Mouse (Mus musculus) midbrain, embryonic 12.5 days (tissue): ENCODE results near the gene Arf3. TPM values are rescaled to one million over a fixed set of nuclear protein-coding genes. Genes with fewer than 3 reads are reported as not detected.
A peak's percentile ranks its signal among the peaks of the same experiment; 100 is the strongest.

Source experiments
- ATAC-seq: fragments of 200-750 bp; cut with Nextera tagmentation; 2 replicates; pipeline ENCODE4 v1.8.0; 2017; ENCODE audit warnings: low read depth, moderate TSS enrichment, moderate library complexity; ENCODE audit not compliant: low FRiP score
- H3K27ac ChIP-seq: fragments of 300-500 bp; sonication (generic); replicated peaks from 2 replicates; pipeline ENCODE4 v1.5.1; 2016; ENCODE audit warnings: mild to moderate bottlenecking
- H3K27me3 ChIP-seq: fragments of 300-500 bp; sonication (generic); 2 replicates; pipeline ENCODE4 v1.6.1; 2016; ENCODE audit warnings: mild to moderate bottlenecking
- H3K36me3 ChIP-seq: fragments of 300-500 bp; sonication (generic); 2 replicates; pipeline ENCODE4 v1.6.1; 2016
- H3K4me1 ChIP-seq: fragments of 300-500 bp; sonication (generic); 2 replicates; pipeline ENCODE4 v1.6.1; 2016
- H3K4me2 ChIP-seq: fragments of 300-500 bp; sonication (generic); replicated peaks from 2 replicates; pipeline ENCODE4 v1.6.1; 2016; ENCODE audit warnings: mild to moderate bottlenecking, moderate library complexity
- H3K4me3 ChIP-seq: fragments of 300-500 bp; sonication (generic); 2 replicates; pipeline ENCODE4 v1.5.1; 2016; ENCODE audit warnings: mild to moderate bottlenecking
- H3K9ac ChIP-seq: fragments of 300-500 bp; sonication (generic); replicated peaks from 2 replicates; pipeline ENCODE4 v1.6.1; 2016; ENCODE audit warnings: mild to moderate bottlenecking, moderate library complexity
- H3K9me3 ChIP-seq: fragments of 300-500 bp; sonication (generic); 2 replicates; pipeline ENCODE4 v1.6.1; 2016; ENCODE audit warnings: mild to moderate bottlenecking
- WGBS: fragments of 180-500 bp; shearing (Covaris S2); methylation state at CpG from one replicate; pipeline ENCODE4 v1.1.7; 2016; 5-methylcytosine and 5-hydroxymethylcytosine counted together
- polyA plus RNA-seq: library from polyadenylated mRNA; unstranded; fragments of >200 nt; fragmentation: Nextera tagmentation; extraction: Ambion mirVana; gene quantifications from 2 replicates; pipeline ENCODE4 v1.2.1, GENCODE M21; 2016

The Arf3 gene
- polyA plus RNA-seq, 1 experiment from 2014 or later, result 56.0 TPM

DNA sequence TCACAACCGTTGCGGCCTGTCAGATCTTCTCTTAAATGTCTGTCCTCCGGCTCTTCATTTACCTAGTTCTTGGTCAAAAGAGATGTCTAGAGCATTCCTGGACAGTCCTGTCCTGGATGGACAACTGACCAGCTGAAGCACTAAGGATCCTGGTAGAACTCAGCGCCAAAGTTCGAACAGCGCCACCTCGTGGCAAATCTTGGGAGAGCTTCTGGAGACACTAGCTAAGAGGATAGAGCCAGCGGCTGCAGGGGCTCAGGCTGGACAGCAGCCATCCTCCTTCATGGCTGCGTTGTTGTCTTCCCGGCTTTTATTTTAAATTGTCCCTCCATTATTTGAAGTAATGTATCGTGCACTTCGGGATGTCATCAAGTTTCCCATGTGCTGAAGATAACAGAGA is 36.4 kb upstream of the Arf3 start:
- 9% methylated on average over 12 of the region's 12 CpGs for WGBS
- H3K4me1 ChIP-seq, result peaks cover 36% of the 10 kb centered on the region

DNA sequence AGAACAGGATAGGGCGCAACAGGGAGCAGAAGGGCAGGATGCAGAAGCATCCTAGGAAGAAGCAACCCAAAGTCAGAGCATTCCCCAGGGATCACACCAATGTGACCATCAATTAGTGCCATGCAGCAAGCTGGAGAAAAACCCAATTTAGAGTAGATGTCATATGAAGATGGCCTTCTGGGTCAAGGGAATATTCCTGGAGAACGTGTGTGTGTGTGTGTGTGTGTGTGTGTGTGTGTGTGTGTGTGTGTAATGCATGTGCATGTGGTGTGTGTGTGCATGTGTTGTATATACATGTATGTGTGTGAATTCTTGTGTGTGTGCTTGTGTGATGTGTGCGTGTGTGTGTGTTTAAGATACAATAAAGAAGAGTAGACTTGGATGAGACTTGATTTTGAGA is 35.9 kb upstream of the Arf3 start:
- H3K27ac ChIP-seq, result 0 out of 2 replicates have a peak overlapping the region, but pooled peaks have one; percentile 4
- H3K27me3 ChIP-seq, result peaks cover 100% of the 10 kb centered on the region
- H3K4me2 ChIP-seq, result no peak overlapping the region
- H3K9me3 ChIP-seq, result no peaks in the 10 kb centered on the region
- WGBS, result 48% methylated on average over 3 of the region's 3 CpGs
- H3K9ac ChIP-seq, result no peak overlapping the region
- H3K4me3 ChIP-seq, result no peak overlapping the region
- no peak for ATAC-seq
- H3K4me1 ChIP-seq, result peaks cover 33% of the 10 kb centered on the region
- no peaks in the 10 kb centered on the region for H3K36me3 ChIP-seq

More for the DNA sequence above, 36.4 kb upstream of the Arf3 start:
- no peak overlapping the region for H3K4me2 ChIP-seq
- ATAC-seq, result no peak
- H3K36me3 ChIP-seq, result no peaks in the 10 kb centered on the region
- H3K9ac ChIP-seq, result no peak overlapping the region
- H3K27me3 ChIP-seq, result peaks cover 100% of the 10 kb centered on the region
- H3K9me3 ChIP-seq, result no peaks in the 10 kb centered on the region
- no peak overlapping the region for H3K4me3 ChIP-seq
- H3K27ac ChIP-seq, result no peak overlapping the region

DNA sequence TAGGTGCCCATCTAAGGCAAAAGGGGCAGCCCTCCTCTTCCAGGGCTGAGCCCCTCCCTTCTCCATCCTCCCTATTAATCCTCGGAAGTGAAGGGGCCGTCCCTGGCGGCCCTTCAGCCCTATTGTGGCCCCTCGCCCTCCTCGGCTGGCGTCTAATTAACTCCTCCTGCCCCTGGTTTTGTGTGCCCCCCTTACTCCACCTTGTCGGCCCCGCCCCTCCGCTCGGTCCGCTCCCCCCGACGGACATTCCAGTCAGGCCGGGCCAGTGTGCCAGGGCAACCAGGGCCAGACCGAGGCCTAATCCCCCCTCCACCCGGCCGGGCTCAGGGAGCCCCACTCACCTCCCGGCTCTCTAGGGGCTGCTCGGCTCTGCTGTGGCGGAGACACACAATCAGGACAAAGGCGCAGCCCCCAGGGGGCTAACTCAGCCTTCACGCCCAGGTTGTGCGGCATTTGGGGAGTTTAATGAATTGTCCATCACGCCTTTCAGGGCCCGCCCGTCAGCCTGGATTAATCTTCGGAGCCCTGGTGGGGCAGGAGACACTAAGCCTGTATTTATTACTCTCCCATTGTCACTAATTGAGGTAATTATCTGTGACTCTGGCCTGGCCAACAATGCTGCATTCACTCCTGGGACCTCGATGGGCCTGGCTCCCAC is 35.0 kb upstream of the Arf3 start:
- H3K9me3 ChIP-seq, result no peaks in the 10 kb centered on the region
- H3K27ac ChIP-seq, result 0 out of 2 replicates have a peak overlapping the region, but pooled peaks have one; percentile 25
- H3K4me3 ChIP-seq, result peak overlapping the region; percentile 4
- peak overlapping the region; percentile 27 for H3K4me2 ChIP-seq
- ATAC-seq, result peak; percentile 96
- no peak overlapping the region for H3K9ac ChIP-seq
- peaks cover 100% of the 10 kb centered on the region for H3K27me3 ChIP-seq
- WGBS, result under 1% methylated on average over 28 of the region's 28 CpGs
- H3K4me1 ChIP-seq, result peaks cover 34% of the 10 kb centered on the region
- H3K36me3 ChIP-seq, result no peaks in the 10 kb centered on the region

DNA sequence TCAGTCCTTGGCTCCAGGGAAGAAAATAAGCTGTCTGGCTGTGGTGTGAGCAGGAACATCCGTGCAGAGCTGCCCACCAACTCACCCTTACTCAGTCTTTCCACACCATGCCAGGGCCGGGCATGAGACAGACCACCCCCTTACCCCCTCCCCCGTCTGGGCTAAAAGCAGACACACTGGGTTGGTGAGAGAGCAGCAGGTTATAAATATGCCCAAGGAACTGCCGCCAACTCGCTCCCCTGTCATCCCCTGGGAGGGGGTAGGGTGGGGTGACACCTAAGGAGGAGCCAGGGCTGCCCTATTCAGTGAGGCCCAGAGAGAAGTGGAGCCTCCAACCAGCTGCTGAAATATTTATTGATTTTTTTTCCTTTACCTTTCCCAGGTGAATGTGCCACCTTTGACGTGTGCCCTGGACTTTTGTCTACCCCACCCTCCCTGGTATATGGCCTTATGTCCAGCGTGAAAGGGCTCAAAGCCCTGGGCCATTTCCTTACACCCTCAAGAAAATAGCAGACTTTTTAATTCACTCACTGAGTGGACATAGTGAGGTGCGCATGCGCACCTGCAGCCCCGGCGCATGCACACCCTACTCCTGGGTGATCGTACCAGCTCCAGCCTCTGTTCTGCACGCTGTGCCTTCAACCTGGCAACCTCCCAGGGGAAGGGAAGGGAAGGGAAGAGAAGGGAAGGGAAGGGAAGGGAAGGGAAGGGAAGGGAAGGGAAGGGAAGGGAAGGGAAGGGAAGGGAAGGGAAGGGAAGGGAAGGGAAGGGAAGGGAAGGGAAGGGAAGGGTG is 34.0 kb upstream of the Arf3 start:
- H3K27ac ChIP-seq, result 0 out of 2 replicates have a peak overlapping the region, but pooled peaks have one; percentile 25
- H3K36me3 ChIP-seq, result no peaks in the 10 kb centered on the region
- H3K9me3 ChIP-seq, result no peaks in the 10 kb centered on the region
- no peak overlapping the region for H3K9ac ChIP-seq
- no peak overlapping the region for H3K4me3 ChIP-seq
- peaks cover 42% of the 10 kb centered on the region for H3K4me1 ChIP-seq
- H3K27me3 ChIP-seq, result peaks cover 100% of the 10 kb centered on the region
- WGBS, result 5% methylated on average over 13 of the region's 13 CpGs
- peak overlapping the region; percentile 27 for H3K4me2 ChIP-seq
- ATAC-seq, result no peak

DNA sequence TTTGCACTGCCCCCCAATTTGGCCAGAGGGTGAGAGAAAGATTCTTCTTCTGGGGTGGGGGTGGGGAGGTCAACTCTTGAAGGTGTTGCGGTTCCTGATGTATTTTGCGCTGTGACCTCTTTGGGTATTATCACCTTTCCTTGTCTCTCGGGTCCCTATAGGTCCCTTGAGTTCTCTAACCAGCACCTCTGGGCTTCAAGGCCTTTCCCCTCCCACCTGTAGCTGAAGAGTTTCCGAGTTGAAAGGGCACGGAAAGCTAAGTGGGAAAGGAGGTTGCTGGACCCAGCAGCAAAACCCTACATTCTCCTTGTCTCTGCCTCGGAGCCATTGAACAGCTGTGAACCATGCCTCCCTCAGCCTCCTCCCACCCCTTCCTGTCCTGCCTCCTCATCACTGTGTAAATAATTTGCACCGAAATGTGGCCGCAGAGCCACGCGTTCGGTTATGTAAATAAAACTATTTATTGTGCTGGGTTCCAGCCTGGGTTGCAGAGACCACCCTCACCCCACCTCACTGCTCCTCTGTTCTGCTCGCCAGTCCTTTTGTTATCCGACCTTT is 30.2 kb upstream of the Arf3 start:
- H3K27ac ChIP-seq, result no peak overlapping the region
- H3K4me1 ChIP-seq, result peaks cover 49% of the 10 kb centered on the region
- no peaks in the 10 kb centered on the region for H3K9me3 ChIP-seq
- no peaks in the 10 kb centered on the region for H3K36me3 ChIP-seq
- no peak for ATAC-seq
- H3K9ac ChIP-seq, result no peak overlapping the region
- peaks cover 100% of the 10 kb centered on the region for H3K27me3 ChIP-seq
- 5% methylated on average over 13 of the region's 13 CpGs for WGBS
- peak overlapping the region; percentile 42 for H3K4me2 ChIP-seq
- peak overlapping the region; percentile 29; the same call in 1 of the 2 replicates for H3K4me3 ChIP-seq

DNA sequence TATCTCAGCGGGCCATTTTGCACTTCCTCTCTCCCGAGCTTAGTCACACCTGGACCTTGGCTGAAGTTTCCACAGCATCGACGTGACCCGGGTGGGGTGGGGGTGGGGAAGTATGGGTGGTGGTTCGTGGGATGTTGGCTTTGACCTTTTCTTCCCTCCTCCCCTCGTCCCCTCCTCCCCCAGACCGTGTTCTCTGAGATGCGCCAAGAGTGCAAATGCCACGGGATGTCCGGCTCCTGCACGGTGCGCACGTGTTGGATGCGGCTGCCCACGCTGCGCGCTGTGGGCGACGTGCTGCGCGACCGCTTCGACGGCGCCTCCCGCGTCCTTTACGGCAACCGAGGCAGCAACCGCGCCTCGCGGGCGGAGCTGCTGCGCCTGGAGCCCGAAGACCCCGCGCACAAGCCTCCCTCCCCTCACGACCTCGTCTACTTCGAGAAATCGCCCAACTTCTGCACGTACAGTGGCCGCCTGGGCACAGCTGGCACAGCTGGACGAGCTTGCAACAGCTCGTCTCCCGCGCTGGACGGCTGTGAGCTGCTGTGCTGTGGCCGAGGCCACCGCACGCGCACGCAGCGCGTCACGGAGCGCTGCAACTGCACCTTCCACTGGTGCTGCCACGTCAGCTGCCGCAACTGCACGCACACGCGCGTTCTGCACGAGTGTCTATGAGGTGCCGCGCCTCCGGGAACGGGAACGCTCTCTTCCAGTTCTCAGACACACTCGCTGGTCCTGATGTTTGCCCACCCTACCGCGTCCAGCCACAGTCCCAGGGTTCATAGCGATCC is 29.4 kb upstream of the Arf3 start:
- 3% methylated on average over 75 of the region's 75 CpGs for WGBS
- H3K36me3 ChIP-seq, result no peaks in the 10 kb centered on the region
- peak overlapping the region; percentile 29 for H3K4me3 ChIP-seq
- no peak overlapping the region for H3K9ac ChIP-seq
- peaks cover 100% of the 10 kb centered on the region for H3K27me3 ChIP-seq
- H3K27ac ChIP-seq, result no peak overlapping the region
- no peak for ATAC-seq
- peaks cover 41% of the 10 kb centered on the region for H3K4me1 ChIP-seq
- no peaks in the 10 kb centered on the region for H3K9me3 ChIP-seq
- H3K4me2 ChIP-seq, result peak overlapping the region; percentile 42

DNA sequence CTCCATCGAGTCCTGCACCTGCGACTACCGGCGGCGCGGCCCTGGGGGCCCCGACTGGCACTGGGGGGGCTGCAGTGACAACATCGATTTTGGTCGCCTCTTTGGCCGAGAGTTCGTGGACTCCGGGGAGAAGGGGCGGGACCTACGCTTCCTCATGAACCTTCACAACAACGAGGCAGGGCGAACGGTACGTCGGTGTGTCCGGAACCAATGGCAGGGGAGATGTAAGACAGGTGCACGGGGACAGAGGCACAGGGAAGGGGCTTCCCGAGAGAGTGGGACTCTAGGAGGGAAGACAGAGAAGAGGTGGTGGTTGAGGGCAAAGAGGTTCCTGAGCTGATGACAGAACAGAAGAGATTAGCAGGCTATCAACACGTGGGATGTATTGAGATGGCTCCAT is 28.8 kb upstream of the Arf3 start:
- H3K4me2 ChIP-seq, result 0 out of 2 replicates have a peak overlapping the region, but pooled peaks have one; percentile 24

DNA sequence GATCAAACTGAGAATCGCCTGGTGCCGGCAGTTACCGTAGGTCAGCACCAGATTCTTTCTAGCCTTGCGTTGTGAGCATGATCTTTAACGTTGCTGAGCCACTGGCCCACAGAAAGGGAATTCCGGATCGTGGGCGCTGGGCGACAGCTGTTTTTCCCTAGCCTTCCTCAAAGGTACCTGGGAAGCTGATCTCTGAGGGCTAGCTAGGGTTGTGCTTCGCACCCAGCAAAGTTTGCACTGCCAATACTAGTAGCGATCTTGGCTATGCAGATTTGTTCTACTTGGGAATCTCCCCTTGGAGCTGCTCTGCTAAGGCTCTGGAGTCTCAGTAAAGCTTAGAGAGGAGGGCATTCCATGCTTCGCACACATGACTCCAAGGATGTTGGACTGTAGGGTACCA is 28.2 kb upstream of the Arf3 start:
- H3K4me2 ChIP-seq, result peak overlapping the region; percentile 24; the same call in 1 of the 2 replicates
- H3K4me1 ChIP-seq, result peaks cover 29% of the 10 kb centered on the region
- H3K9ac ChIP-seq, result peak overlapping the region; percentile 25
- under 1% methylated on average over 12 of the region's 12 CpGs for WGBS
- 0 out of 2 replicates have a peak overlapping the region, but pooled peaks have one; percentile 21 for H3K27ac ChIP-seq
- H3K9me3 ChIP-seq, result no peaks in the 10 kb centered on the region
- H3K4me3 ChIP-seq, result peak overlapping the region; percentile 29
- no peaks in the 10 kb centered on the region for H3K36me3 ChIP-seq
- ATAC-seq, result no peak
- H3K27me3 ChIP-seq, result peaks cover 100% of the 10 kb centered on the region

More for the DNA sequence above, 28.8 kb upstream of the Arf3 start:
- no peaks in the 10 kb centered on the region for H3K9me3 ChIP-seq
- peaks cover 100% of the 10 kb centered on the region for H3K27me3 ChIP-seq
- peak overlapping the region; percentile 29 for H3K4me3 ChIP-seq
- H3K36me3 ChIP-seq, result no peaks in the 10 kb centered on the region
- no peak for ATAC-seq
- WGBS, result under 1% methylated on average over 23 of the region's 23 CpGs
- no peak overlapping the region; the same call in 1 of the 2 replicates for H3K9ac ChIP-seq
- 0 out of 2 replicates have a peak overlapping the region, but pooled peaks have one; percentile 21 for H3K27ac ChIP-seq
- H3K4me1 ChIP-seq, result peaks cover 35% of the 10 kb centered on the region

DNA sequence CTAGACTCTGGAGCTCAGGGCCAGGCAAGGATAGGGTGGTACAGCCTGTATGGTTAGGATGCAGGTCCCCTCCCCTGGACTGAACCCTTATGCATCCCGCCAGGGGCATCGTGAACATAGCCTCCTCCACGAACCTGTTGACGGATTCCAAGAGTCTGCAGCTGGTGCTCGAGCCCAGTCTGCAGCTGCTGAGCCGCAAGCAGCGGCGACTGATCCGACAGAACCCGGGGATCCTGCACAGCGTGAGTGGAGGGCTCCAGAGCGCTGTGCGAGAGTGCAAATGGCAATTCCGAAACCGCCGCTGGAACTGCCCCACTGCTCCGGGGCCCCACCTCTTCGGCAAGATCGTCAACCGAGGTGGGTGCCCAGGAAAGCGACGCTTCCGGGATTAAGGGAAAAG is 27.7 kb upstream of the Arf3 start:
- Histone ChIP-seq H3K4me2 (peak overlapping the region; percentile 24; the same call in 1 of the 2 replicates), H3K4me3 (peak overlapping the region; percentile 29), H3K9me3 (no peaks in the 10 kb centered on the region), H3K4me1 (peaks cover 29% of the 10 kb centered on the region), H3K9ac (peak overlapping the region; percentile 25; the same call in 1 of the 2 replicates), H3K27me3 (peaks cover 98% of the 10 kb centered on the region), H3K27ac (no peak overlapping the region), H3K36me3 (no peaks in the 10 kb centered on the region)
- no peak for ATAC-seq
- WGBS, result under 1% methylated on average over 23 of the region's 23 CpGs

DNA sequence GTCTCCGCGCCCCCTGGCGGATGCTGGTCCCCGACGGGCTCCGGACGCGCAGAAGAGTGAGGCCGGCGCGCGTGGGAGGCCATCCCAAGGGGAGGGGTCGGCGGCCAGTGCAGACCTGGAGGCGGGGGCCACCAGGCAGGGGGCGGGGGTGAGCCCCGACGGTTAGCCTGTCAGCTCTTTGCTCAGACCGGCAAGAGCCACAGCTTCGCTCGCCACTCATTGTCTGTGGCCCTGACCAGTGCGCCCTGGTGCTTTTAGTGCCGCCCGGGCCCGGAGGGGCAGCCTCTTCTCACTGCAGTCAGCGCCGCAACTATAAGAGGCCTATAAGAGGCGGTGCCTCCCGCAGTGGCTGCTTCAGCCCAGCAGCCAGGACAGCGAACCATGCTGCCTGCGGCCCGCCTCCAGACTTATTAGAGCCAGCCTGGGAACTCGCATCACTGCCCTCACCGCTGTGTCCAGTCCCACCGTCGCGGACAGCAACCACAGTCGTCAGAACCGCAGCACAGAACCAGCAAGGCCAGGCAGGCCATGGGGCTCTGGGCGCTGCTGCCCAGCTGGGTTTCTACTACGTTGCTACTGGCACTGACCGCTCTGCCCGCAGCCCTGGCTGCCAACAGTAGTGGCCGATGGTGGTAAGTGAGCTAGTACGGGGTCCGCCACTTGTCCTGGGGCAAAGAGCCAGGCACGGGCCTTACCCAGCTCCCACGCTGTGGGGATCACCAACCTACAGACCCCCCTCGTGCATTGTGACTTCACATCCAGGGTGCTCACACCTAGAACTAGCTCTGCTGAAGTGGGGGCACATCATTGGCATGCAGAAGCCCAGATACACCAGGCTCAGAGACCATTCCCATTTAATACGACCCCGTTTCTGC is 26.9 kb upstream of the Arf3 start, which contains the start of gene Wnt1:
Wnt1 (plus strand) TSS at position 197 of the 875 bp plus-strand sequence.
- Histone ChIP-seq H3K36me3 (no peaks in the 10 kb centered on the region), H3K9ac (no peak within 1 kb of the TSS; the same call in 1 of the 2 replicates), H3K4me3 (peak within 1 kb of the TSS; percentile 29), H3K4me1 (peaks cover 27% of the 10 kb centered on the region), H3K9me3 (no peaks in the 10 kb centered on the region), H3K27me3 (peaks cover 98% of the 10 kb centered on the region), H3K27ac (no peak within 1 kb of the TSS), H3K4me2 (peak within 1 kb of the TSS; percentile 24)
- ATAC-seq, result 0 out of 2 replicates have a peak, but pooled peaks have one; percentile 16
- under 1% methylated on average over 51 of the region's 51 CpGs for WGBS
